Mouse (Mus musculus) gastrocnemius, adult 2 months (tissue): ENCODE measurements around the gene Engase. TPM values are rescaled to one million over a fixed set of nuclear protein-coding genes. Genes with fewer than 3 reads are reported as not detected.

Source experiments
- DNase-seq: peaks from one replicate; pipeline ENCODE4 v3.0.0; 2022
- H3K27ac ChIP-seq: fragments of 200-600 bp; 2 replicates; pipeline ENCODE4 v1.8.1; 2022; ENCODE audit warnings: mild to moderate bottlenecking
- H3K4me3 ChIP-seq: fragments of 200-600 bp; 2 replicates; pipeline ENCODE4 v1.8.1; 2022; ENCODE audit warnings: mild to moderate bottlenecking, moderate library complexity
- CTCF ChIP-seq: fragments of 200-600 bp; IDR thresholded peaks from 2 replicates; pipeline ENCODE4 v1.8.1; 2022; ENCODE audit warnings: antibody characterized with exemption, mild to moderate bottlenecking, moderate library complexity
- intact Hi-C: fragments of 180-260 bp; cut with DNase I; formaldehyde crosslinking; loops from one replicate; pipeline ENCODE4 v1.15.1; 2025
- total RNA-seq, 2 experiments: library from RNA; stranded (reverse); gene quantifications; 2 replicates each; pipeline ENCODE4 v1.2.3; 2021

Engase gene
- total RNA-seq, 2 experiments from 2014 or later: 4.3 to 6.2 TPM

DNA sequence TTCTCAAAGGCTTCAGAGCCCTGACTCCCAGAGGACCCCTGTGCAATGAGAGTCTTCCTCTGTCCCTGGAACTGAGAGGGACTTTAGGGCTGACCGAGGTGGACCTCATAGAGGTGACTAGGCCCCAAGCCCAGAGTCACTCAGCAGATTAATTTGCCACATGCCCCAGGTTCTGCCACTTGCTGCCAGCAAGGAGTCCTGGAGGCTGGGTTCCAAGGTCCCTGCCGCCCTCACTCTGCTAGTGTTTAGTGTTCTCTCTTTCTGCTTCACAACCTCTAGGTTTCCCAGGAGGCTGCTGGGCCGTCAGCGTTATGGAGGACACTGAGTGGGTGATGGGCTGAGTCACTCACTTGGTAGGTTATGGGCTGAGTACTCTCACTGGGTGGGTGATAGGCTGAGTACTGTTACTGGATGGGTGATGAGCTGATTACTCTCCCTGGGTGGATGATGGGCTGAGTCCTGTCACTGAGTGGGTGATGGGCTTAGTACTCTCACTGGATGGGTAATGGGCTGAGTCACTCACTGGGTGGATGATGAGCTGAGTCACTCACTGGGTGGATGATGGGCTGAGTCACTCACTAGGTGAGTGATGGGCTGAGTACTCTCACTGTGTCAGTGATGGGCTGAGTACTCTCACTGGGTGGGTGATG lies 47.0 kb downstream of the Engase start:
- DNase-seq: no peak
- no peak overlapping the region for H3K27ac ChIP-seq
- no peak for TF ChIP-seq CTCF
- intact Hi-C loops: no loop called here
- H3K4me3 ChIP-seq: no peak overlapping the region

DNA sequence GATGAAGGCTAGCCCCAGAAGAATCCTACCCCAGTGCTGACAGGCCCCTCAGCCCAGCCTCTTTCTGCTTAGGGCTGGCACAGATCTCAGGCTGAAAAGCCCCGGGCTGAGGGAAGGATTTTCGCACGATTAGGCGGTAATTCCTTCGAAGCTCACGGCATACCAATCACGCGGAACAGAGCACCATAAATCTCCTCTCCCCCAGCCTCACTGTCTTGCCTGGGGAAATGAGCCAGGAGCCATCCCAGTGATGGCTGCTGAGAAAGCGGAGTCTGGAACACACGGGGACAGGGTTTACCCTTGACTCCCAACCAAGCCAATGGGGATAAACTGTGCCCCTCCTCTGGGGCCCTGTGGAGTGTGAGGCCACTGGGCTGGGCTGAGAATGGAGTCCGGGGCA lies 48.4 kb downstream of the Engase start:
- Histone ChIP-seq H3K27ac (no peak overlapping the region), H3K4me3 (no peak overlapping the region)
- no peak for DNase-seq
- intact Hi-C loops: no loop called here
- no peak for TF ChIP-seq CTCF

DNA sequence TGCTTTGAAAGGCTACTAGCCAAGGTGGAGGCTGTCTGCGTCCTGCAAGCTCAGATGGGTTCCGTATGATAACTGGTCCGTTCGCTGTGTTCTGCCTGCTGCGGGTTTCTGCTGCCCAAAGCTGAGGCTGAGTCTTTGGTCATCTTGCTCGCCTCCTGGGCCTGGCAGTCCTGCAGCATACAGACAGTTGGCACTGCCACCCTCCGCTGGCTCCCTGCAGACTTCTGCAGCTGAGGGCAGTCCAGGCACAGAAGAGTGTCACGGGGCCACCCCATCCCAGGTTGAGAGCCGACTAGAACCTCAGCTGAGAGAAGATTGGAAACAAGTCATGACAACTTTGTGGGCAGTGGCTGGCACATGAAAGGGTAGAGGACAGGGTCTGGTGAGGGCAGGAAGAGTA lies 52.1 kb downstream of the Engase start:
- DNase-seq: no peak
- Histone ChIP-seq H3K4me3 (no peak overlapping the region), H3K27ac (no peak overlapping the region)
- intact Hi-C loops: no loop called here
- TF ChIP-seq CTCF: no peak

DNA sequence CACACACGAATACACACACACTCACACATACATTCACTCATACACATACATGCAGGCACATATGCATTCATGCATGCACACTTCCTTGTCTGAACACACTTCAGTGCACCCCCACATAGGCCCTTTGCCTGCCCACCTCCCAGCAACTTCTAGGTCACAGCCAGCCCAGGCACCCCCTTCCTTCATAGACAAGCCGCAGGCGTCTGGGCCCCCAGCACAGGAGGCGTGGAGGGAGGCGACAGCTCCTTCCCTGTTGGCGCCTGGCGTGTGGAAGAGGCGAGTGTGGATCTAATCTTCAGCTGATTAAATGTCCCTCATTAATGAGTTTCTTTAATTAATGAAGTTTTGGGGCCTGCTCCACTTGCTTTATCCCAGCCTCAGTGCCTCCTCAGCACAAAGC lies 53.7 kb downstream of the Engase start:
- TF ChIP-seq CTCF: no peak
- Histone ChIP-seq H3K4me3 (no peak overlapping the region), H3K27ac (no peak overlapping the region)
- no peak for DNase-seq
- intact Hi-C loops: no loop called here

DNA sequence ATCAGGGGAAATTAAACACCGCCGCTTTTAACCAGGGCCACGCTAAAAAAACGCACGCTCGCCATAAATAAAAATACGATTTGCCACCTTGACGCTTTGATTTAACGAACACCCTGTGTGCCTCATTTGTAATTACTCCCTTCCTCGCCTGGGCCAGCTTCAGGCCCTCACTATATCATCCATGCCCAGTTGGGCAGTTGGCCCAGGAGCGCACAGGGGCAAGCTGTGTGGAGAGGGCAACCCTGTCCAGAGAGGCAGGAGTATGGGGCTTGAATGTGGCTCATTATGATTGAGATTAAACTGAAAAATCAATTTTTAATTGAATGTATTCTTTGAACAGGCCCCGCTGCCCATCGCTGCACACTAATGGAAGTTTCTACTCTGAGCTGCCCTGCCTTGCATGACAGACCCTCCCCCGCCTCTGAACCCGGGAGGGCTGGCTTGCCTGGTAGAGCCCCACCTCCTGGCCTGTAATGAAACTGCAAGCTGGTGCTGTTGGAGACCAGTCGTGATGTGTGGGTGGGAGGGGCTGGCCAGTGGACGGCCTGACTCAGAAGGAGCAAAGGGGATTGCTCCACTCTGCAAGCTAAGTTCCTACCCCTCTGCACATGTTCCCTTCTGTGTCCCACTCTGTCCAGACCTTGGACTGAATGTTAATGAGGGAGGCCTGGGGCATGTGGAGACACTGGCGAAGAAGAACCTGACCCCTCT lies 57.9 kb downstream of the Engase start:
- peak; percentile 56 for TF ChIP-seq CTCF
- intact Hi-C loops: no loop called here
- peak; percentile 52 for DNase-seq
- H3K4me3 ChIP-seq: no peak overlapping the region
- no peak overlapping the region for H3K27ac ChIP-seq

DNA sequence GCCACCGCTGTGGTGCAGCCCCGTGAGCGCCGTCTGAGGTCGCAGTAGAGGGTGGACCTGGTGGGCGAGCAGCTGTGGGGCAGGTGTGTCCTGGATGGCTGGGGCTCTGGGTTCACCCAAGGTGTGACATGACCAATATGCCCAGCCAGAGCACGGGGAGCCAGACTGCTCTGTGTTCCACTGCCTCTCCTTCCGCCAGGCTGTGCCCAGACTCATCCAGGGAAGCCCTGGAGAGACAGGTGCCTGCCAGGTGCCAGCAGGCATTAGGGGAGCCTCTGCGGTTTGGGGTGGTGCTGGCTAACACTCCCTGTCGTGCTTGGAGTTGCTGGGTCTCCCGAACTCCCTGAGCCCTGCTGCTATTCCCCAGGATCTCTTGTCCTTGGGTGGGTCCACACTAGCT lies 61.4 kb downstream of the Engase start:
- intact Hi-C loops: no loop called here
- Histone ChIP-seq H3K27ac (no peak overlapping the region), H3K4me3 (no peak overlapping the region)
- no peak for TF ChIP-seq CTCF
- no peak for DNase-seq

Other genes starting within 250 kb of the Engase start
- gene Cyth1, start 228.2 kb upstream of the Engase start, total RNA-seq: 10 to 100 TPM; 28.6 to 49.6 TPM
- gene Usp36, start 186.6 kb upstream of the Engase start, total RNA-seq: 10 to 100 TPM; 15.7 to 17.4 TPM
- 1 to 10 TPM; 1.0 to 1.1 TPM for gene Cep295nl, start 134.3 kb upstream of the Engase start, total RNA-seq
- 100 to 1,000 TPM in 1 of 2 experiments, 10 to 100 TPM in 1; 70.1 to 115 TPM for gene Timp2, start 121.1 kb upstream of the Engase start, total RNA-seq
- gene Lgals3bp, start 74.7 kb upstream of the Engase start, total RNA-seq: 10 to 100 TPM; 12.0 to 17.0 TPM
- gene Cant1, start 57.7 kb upstream of the Engase start, total RNA-seq: 10 to 100 TPM; 10.7 to 11.6 TPM
- 10 to 100 TPM in 1 of 2 experiments, 1 to 10 TPM in 1; 7.9 to 12.6 TPM for gene C1qtnf1, start 48.6 kb upstream of the Engase start, total RNA-seq